In the genomic region with DNA sequence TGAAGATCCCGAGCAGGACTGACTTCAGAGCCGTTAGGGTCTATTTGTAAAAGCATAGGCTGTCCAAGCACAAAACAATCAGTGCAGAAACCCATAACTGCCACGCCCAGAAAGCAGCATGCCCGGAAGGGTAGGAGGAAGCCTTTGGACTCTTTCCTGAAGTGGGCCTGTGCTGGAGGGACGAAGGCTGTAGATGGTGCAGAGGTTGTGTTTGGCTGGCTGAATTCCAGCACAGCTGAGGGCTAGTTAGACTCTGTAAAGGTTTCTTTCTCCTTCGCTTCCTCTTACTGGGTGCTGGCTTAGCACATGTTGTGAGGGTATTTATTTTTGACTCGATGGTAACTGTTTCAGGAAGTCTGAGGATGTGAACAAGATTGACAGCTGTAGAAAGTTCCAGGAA, we compare ENCODE assay signal across 11 mouse cellular contexts.
DNase-seq lines count a peak whose midpoint lies in the region; ATAC-seq and TF ChIP-seq lines count a peak whose summit lies in the region.
"Had no signal": no experiment of that assay in that cellular context is flagged by ENCODE, and none has a peak within 500 bp of the region (broad histone marks: within the 10 kb centered on the region; RNA-seq: fewer than 3 reads in every experiment).

No protein-coding gene starts in this region.

- H3K4me3 ChIP-seq in embryonic facial prominence, embryonic 15.5 days (replicated peaks) = no peak overlapping the region
- no peak overlapping the region for H3K4me3 ChIP-seq in intestine, postnatal 0 days (ENCODE audit: low read depth, low read length)
- no peak overlapping the region for H3K4me3 ChIP-seq in midbrain, embryonic 16.5 days (ENCODE audit: low read depth, low read length)
- H3K4me3 ChIP-seq in hindbrain, embryonic 10.5 days = no peak overlapping the region
- H3K4me3 ChIP-seq: midbrain, embryonic 12.5 days had no signal

- intact Hi-C loops in left cerebral cortex, postnatal 14 days (cut with DNase I) = no loop called here
- intact Hi-C loops in left cerebral cortex, postnatal 36 days (cut with DNase I) = no loop called here

- DNase-seq in left cerebral cortex, postnatal 14 days (ENCODE audit: low spot score in 2 of 2) = peak; percentile 35 to 43
- no peak for DNase-seq in left cerebral cortex, postnatal 36 days (ENCODE audit: low spot score in 2 of 2)
- no peak for DNase-seq in hindbrain, embryonic 10.5 days (ENCODE audit: low spot score)
- no peak for DNase-seq in layer of hippocampus, adult 8-10 months (ENCODE audit: low spot score in 2 of 2)
- DNase-seq: thymus, adult 18-20 months had no signal

- no peak overlapping the region for H3K9ac ChIP-seq in embryonic facial prominence, embryonic 15.5 days
- no peak overlapping the region for H3K9ac ChIP-seq in intestine, postnatal 0 days (ENCODE audit: low read depth, low read length)
- H3K9ac ChIP-seq in midbrain, embryonic 16.5 days (ENCODE audit: low read depth, low read length) = no peak overlapping the region
- H3K9ac ChIP-seq: midbrain, embryonic 12.5 days had no signal

- H3K4me2 ChIP-seq in embryonic facial prominence, embryonic 15.5 days (replicated peaks) = no peak overlapping the region
- H3K4me2 ChIP-seq in intestine, postnatal 0 days (replicated peaks; ENCODE audit: low read depth) = no peak overlapping the region
- no peak overlapping the region for H3K4me2 ChIP-seq in midbrain, embryonic 16.5 days (ENCODE audit: low read length)
- H3K4me2 ChIP-seq: midbrain, embryonic 12.5 days had no signal

- H3K27me3 ChIP-seq in embryonic facial prominence, embryonic 15.5 days = no peaks in the 10 kb centered on the region
- no peaks in the 10 kb centered on the region for H3K27me3 ChIP-seq in intestine, postnatal 0 days (replicated peaks; ENCODE audit: control insufficient read depth, insufficient read depth, low read length)
- H3K27me3 ChIP-seq in midbrain, embryonic 16.5 days (ENCODE audit: control insufficient read depth, insufficient read depth, low read depth, low read length) = no peaks in the 10 kb centered on the region
- no peaks in the 10 kb centered on the region for H3K27me3 ChIP-seq in hindbrain, embryonic 10.5 days (ENCODE audit: insufficient read depth, poor library complexity, severe bottlenecking)
- H3K27me3 ChIP-seq: midbrain, embryonic 12.5 days; Patski had no signal

- H3K9me3 ChIP-seq in embryonic facial prominence, embryonic 15.5 days (replicated peaks) = no peaks in the 10 kb centered on the region
- H3K9me3 ChIP-seq in intestine, postnatal 0 days (ENCODE audit: control insufficient read depth) = no peaks in the 10 kb centered on the region
- H3K9me3 ChIP-seq in midbrain, embryonic 16.5 days (replicated peaks; ENCODE audit: control insufficient read depth, low read length, poor library complexity, severe bottlenecking) = no peaks in the 10 kb centered on the region
- no peaks in the 10 kb centered on the region for H3K9me3 ChIP-seq in hindbrain, embryonic 10.5 days

- 0 out of 2 replicates have a peak, but pooled peaks have one; percentile 7 for ATAC-seq in embryonic facial prominence, embryonic 15.5 days (ENCODE audit: insufficient number of reproducible peaks, low FRiP score, low TSS enrichment, low read depth)
- peak; percentile 93 for ATAC-seq in intestine, postnatal 0 days
- ATAC-seq in megakaryocyte, adult 5-6 weeks (ENCODE audit: poor library complexity, severe bottlenecking) = peak; percentile 68
- ATAC-seq in midbrain, embryonic 16.5 days = no peak
- ATAC-seq: Patski had no signal

- no peak overlapping the region for H3K27ac ChIP-seq in embryonic facial prominence, embryonic 15.5 days (replicated peaks)
- H3K27ac ChIP-seq in intestine, postnatal 0 days (ENCODE audit: low read depth, low read length) = peak overlapping the region; percentile 10; the same call in 1 of the 2 replicates
- H3K27ac ChIP-seq in midbrain, embryonic 16.5 days (ENCODE audit: low read length) = no peak overlapping the region
- H3K27ac ChIP-seq in hindbrain, embryonic 10.5 days = no peak overlapping the region
- H3K27ac ChIP-seq: midbrain, embryonic 12.5 days had no signal

- no peaks in the 10 kb centered on the region for H3K36me3 ChIP-seq in embryonic facial prominence, embryonic 15.5 days
- no peaks in the 10 kb centered on the region for H3K36me3 ChIP-seq in intestine, postnatal 0 days (ENCODE audit: control insufficient read depth, insufficient read depth)
- no peaks in the 10 kb centered on the region for H3K36me3 ChIP-seq in midbrain, embryonic 16.5 days (ENCODE audit: control insufficient read depth, insufficient read depth, low read length)
- no peaks in the 10 kb centered on the region for H3K36me3 ChIP-seq in hindbrain, embryonic 10.5 days
- H3K36me3 ChIP-seq: midbrain, embryonic 12.5 days had no signal

- TF ChIP-seq CTCF in intestine, postnatal 0 days (IDR thresholded peaks at IDR 0.05; ENCODE audit: low read depth) = no peak

- 35% methylated on average over 7 of the region's 7 CpGs for WGBS in embryonic facial prominence, embryonic 15.5 days
- 19% methylated on average over 7 of the region's 7 CpGs for WGBS in intestine, postnatal 0 days
- 81% methylated on average over 7 of the region's 7 CpGs for WGBS in midbrain, embryonic 16.5 days
- 72% methylated on average over 7 of the region's 7 CpGs for WGBS in hindbrain, embryonic 10.5 days

- peaks cover 9% of the 10 kb centered on the region; the same call in 1 of the 2 replicates for H3K4me1 ChIP-seq in embryonic facial prominence, embryonic 15.5 days
- H3K4me1 ChIP-seq in intestine, postnatal 0 days (replicated peaks; ENCODE audit: control insufficient read depth, insufficient read depth, low read length) = peaks cover 4% of the 10 kb centered on the region; the same call in 1 of the 2 replicates
- no peaks in the 10 kb centered on the region for H3K4me1 ChIP-seq in midbrain, embryonic 16.5 days (ENCODE audit: control insufficient read depth, insufficient read depth, low read length)
- H3K4me1 ChIP-seq in hindbrain, embryonic 10.5 days (replicated peaks) = no peaks in the 10 kb centered on the region
- H3K4me1 ChIP-seq: midbrain, embryonic 12.5 days had no signal

Comparison
In these comparisons a context has a peak if more than half of its experiments do, and no peak if none do; other contexts are left out.
1. DNase-seq: peak in left cerebral cortex, postnatal 14 days (2 of 2); none in left cerebral cortex, postnatal 36 days (0 of 2), hindbrain, embryonic 10.5 days (single experiment) and layer of hippocampus, adult 8-10 months (0 of 2).